Mouse (Mus musculus): Measurements from ENCODE around the gene Proca1.

GRCm38 (mm10) chr11:78164604-78164923, 28.6 kb upstream of the Proca1 start:
- no peak for TF ChIP-seq CTCF (IDR thresholded peaks at IDR 0.05; ENCODE audit: extremely low read depth, insufficient read depth, insufficient read length, insufficient replicate concordance)
- no peak for TF ChIP-seq POLR2A (IDR thresholded peaks at IDR 0.05; ENCODE audit: low read depth, low read length)
